Mouse (Mus musculus): ENCODE data around the gene Rev1.

Rev1 gene

DNA sequence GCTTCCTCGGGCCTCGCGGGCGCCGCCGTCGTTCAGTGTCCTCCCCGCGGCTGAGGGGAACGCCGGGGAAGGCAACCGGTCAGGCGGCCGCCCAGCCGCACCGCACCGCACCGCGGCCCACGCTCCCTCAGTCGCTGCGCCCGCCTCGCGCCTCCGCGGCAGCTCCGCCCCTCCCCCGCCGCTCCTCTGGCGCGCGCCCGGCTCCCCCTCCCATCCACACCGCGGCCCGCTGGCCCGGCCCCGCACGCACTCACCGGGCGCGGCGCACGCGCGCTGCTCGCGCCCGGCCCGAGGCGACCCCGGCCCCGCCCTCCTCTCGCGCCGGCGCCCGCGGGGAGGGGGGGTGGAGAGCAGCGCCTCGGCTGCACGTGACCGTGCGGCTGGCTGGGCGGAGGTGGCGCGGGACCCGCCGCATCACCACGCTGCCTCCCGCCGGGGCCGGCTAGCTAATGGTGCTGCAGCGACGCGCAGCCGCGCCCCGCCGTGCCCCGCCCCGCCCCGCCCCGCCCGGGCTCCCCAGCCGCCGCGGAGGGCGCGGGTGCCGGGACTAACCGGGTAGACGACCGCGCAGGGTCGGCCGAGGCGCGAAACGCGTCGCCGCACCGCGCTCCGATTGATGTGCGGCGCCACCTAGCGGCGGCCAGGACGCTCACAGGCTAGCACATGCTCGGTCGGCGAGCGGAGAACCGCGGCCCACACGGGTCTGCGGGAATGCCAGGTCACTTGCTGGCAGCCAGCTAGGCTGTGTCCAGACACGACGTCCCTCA is at the start of gene Rev1:
Gene Rev1 (minus strand): TSS at position 301 of the 767 bp plus-strand sequence.
- DNase-seq (ENCODE audit: low spot score): peak; percentile 94

DNA sequence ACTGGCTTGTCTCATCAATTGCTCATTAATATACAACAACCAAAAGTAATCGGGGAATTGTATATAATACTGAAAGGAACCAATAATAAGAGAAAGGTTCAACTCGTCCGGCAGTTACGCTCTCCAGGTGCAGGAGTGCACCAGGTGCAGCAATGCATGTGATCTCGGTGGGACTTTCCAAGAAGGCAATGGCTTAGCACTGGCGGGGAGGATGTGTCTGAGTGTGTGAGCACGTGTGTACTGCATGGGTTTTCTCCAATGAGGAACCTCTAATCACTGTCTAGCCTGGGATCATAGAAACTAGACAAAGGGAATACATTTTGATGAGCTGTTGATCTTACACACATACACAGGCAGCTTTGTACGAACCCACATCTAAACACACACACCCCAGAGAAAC is 49.3 kb upstream of the Rev1 start:
- DNase-seq (ENCODE audit: low spot score): no peak

DNA sequence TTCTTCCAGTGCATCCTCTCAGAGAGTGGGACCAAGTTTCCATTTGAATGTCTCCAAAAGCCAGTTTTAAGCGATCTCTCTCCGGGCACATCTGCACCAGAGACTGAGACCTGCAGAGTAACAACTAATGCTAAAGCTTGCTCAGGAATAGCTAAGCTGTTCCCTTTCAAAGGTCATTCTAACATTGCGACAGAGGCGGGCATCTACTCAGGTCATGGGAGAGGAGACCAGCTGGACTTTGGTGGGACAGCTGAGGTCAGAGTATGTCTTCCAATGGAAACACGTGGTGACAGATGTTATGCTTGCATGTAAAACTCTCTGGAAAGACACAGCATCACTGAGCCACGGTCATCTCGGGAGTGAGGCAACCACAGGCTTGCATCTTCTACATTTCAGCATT is 46.5 kb upstream of the Rev1 start:
- DNase-seq (ENCODE audit: low spot score): no peak

DNA sequence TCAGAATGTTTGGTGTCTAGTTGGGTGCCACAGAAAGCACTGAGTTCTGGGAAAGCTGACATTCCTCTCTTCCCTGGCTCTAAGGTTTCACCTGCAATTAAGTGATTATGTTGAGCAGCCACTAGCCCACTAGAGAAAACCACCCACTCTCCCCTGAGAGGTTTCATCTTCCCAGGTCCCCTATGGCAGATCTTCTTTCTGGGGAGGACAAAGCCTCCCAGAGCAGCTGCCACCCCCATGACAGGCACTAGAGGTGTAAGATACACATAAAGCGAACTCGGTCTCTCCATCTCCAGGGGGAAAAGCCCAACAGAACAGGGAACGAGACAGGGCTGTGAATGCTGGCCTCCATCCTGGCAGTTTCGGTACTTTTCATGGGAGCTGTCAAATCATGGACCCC is 42.3 kb upstream of the Rev1 start:
- no peak for DNase-seq (ENCODE audit: low spot score)

DNA sequence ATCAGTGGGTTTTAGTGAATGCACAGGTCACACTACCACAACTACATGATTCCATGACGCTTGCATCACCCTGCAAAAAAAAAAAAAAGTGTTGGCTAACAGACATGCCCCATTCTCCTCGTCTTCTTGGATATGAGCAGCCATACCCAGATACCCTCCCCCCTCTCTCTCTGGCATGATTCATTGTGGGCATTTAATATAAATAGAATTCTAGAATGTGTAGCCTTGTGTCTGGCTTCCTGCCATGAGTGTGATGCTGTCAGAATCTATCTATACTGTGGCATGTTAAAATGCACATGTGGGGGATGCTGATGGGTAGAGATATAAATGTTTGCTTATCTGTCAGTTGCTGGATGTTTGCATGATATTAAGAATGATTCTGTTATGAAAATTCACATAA is 36.1 kb upstream of the Rev1 start:
- DNase-seq (ENCODE audit: low spot score): no peak

DNA sequence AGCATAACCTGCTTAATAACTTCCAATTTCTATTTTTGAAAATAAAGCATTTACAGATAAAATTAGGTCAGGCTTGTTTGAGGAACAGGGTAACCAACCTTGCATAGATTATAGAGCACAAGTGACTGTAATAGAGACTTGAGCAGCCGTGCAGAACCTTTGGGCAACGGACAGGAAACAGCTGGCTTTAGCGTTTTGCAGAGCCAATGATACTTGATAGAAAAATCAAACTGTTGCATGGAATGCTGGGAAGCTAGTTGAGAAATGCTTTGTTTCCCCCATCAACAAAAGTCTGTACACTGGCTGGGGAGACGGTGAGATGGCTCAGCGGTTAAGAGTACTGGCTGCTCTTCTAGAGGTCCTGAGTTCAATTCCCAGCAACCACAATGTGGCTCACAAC is 20.5 kb upstream of the Rev1 start:
- DNase-seq (ENCODE audit: low spot score): no peak

DNA sequence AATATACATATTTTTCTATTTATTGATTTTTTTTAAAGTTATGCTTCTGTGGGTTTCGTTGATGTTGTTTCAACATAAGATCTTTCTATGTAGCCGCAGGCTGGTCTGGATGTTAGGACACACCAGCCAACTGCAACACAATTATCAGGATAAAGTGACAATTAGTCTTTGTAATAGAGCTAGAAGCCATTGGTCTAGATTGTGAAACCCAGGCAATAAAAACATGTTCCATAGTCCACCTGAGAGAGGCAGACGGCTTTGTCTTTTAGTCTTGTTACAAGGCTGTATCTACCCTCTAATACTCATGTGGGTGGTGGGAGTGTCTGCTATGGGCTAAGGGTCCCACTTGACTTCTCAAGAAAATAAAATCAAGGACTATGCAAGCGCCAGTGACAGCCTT is 16.4 kb upstream of the Rev1 start:
- no peak for DNase-seq (ENCODE audit: low spot score)

DNA sequence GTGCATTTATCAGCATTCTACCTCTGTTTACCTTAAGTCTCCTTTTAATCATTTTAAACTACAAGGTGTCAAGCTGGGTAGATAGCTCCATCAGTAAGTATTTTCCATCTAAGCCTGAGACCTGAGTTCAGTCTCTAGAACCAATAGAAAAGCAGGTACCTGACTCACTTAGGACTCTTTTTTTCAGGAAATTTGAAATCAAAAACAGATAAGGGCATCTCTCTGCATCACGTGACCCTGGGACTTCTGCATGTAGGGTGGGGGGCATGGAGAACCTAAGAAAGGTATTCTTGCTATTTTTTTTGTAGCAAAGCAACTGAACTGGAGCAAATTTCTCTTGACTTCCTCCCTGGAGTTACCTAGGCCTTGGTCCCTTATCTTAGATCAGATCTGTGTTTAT is 11.8 kb upstream of the Rev1 start:
- DNase-seq (ENCODE audit: low spot score): no peak

DNA sequence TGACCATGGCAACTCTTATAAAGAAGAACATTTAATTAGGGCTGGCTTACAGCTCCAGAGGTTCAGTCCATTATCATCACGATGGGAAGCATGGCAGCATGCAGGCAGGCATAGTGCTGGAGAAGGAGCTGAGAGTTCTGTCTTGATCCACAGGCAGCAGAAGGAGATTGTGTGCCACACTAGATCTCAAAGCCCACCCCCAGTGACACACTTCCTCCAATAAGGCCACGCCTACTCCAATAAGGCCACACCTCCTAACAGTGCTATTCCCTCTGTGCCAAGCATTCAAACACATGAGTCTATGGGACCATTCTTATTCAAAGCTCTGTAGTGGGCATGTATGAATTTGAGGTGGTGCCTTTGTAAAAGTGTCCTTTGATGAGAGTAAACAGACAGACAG is 11.3 kb upstream of the Rev1 start:
- DNase-seq (ENCODE audit: low spot score): no peak

DNA sequence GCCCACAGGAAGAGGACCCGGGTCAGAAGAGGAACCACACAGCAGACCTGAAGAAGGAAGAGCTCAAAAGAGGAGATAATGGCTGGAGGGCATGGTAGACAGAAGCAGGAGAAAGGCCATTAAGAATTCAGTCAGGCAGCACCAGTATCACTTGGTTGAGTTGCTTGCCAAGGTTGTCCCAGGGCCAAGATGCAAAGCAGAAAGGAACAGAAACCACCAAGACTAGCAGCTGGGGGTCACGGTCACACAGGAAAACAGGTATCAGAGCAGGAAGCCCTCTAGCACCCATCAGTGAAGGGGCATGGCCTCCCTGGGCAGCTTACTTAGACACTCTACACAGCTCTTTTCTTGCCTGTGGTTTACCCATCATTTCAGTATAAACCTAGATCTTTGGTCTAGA is 9.8 kb upstream of the Rev1 start:
- no peak for DNase-seq (ENCODE audit: low spot score)

DNA sequence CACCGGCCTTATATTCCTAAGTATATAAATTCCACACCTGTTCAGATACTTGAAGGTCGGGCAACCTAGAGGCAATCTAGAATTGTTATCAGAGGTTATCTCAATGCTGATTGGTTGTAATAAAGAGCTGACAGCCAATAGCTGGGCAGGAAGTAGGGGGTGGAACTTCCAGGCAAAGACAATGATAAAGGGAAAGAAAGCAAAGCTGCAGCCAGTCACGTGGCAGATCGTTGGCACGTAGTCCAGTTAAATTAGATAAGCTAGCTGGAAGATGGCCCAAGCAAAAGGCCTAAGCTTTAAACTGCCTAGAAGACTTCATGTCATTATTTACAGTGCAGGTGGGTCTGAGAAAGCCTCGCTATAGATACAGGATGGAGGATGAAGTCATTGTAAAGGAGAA is 3.3 kb upstream of the Rev1 start:
- peak; percentile 29 for DNase-seq (ENCODE audit: low spot score)

DNA sequence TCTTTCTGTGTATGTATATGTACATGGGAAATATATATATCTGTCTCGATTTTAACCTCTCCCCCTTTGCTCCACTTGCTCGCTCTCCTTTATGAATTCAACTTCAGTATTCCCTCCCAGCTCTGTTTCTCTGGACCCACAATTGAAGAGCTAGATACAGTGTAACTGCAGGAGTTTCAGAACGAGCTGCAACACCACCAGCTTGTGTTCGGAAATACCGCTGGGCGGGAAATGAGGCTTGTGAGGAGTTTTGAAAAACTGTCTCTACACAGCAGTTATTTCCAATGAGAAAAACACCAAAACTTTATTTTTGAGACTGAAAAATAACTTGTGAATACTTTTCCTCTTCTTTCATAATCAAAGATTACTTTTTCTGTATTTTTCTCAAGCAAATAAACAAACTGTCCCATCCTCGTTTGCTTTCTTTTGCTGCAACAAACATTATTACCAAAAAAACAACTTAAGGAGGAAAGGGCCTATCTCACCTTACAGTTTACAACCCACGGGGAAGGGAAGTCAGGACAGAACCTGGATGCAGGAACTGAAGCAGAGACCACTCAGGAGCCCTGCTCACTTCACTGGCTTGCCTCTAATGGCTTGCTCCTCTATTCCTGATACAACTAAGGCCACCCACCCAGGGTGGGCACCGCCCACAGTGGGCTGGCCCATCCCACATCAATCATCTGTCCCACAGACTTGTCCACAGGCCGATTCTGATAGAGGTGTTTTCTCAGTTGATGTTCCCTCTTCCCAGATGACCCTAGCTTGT is 1.3 kb upstream of the Rev1 start:
- peak; percentile 53 for DNase-seq (ENCODE audit: low spot score)

DNA sequence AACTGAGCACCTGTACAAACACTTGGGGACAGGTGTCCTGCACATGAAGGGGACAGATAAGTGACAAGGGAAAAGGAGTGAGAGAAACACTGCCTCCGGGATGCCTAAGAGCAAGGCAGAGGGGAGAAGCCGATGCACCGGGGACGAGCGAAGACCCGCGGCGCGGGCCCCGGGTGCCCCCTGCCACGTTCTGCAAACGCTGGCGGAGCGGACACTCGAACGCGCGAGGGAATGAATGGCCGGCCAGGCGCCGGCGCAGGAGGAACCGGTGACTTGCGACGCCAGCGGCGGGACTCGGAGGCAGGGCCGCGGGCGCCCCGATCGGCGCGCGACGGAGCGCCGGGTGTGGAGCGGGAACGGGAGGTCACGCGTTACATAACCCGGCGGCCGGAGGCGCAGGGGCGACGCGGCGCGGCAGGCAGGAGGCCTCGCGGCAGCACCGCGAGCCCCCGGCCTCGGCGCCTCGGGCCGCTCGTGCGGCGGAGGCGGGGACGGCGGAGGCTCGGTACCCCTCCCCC is 623 bp downstream of the Rev1 start:
- peak; percentile 66 for DNase-seq (ENCODE audit: low spot score)

DNA sequence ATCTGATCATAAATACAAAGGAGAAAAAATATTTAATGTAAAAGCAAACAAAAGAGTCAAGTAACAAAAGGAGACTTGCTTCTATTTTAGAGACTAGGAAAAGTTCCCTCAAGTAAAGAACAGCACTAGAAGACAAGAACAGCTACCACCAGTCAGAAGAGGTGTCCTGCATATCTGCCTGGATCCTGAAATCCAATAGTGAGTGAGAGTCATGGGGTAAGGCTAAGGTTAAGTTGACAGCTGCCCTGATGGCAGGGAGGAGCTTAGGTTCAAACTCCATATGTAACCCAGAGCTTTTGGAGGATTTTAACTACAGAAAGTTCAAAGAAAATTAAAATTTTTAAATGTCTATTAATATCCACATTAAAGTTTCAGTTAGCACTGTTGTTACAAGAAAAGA is 2.6 kb downstream of the Rev1 start:
- no peak for DNase-seq (ENCODE audit: low spot score)

DNA sequence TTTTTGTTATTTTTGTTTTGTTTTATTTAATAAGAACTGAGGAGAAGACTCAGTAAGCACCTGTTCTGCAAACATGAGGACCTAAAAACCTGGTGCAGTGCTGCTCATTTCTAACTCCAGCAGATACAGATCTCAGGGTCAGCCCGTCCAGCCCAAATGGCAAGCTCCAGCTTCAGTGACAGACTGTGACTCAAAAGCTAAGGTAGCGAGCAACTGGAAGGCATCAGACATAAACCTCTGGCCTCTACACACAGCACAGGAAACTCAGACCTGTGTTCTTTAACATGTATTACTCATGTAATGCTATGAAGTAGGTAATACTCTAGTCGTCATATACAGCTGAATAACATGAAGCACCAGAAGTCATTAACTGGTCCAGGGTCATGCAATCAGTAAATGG is 3.2 kb downstream of the Rev1 start:
- DNase-seq (ENCODE audit: low spot score): no peak

DNA sequence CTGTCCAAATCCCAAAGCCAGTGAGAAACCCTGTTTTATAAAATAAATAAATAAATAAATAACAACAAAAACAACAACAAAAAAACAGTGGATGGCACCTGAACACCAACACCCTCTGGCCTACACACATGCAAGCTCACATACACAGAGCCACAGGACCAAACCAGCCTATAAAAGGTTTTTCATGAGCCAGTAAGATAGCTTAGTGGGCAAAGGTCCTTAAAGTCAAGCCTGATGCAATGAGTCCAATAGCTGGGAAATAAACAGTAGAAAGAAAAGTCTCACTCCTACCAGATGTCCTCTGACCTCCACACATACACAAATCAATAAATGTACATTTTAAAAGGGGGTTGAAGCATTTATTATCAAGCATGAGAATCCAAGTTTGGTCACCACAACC is 5.3 kb downstream of the Rev1 start:
- DNase-seq (ENCODE audit: low spot score): no peak

DNA sequence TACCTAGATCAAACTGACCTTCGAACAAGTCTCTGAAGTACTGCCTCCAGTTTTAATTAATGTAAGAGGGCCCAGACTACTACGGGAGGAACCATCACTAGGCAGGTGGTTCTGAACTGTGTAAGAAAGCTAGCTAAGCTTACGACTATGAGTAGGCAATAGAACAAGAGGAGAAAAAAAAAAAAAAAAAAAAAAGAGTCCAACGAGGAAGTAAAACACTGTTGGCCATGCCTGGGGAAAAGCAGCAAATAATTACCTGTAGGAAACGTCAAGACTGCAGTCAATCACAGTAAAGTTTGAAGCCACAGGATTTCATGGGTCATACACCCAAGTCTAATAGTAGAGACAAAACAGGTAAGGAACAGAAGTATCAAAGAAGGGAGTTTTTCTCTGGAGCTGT is 8.7 kb downstream of the Rev1 start:
- DNase-seq (ENCODE audit: low spot score): no peak

DNA sequence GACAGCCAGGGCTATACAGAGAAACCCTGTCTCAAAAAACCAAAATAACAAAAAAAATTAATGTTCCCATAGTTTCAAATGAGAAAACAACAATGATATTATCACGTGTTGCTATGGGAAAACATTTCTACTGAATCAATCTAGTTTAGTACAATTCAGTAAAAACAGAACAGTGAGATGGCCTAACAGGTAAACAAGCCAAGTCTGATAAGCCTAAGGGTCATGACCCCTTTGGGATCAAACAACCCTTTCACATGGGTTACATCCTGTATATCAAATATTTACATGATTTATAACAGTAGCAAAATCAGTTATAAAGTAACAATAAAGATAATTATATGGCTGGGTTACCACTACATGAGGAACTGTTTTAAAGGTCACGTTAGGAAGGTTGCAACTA is 11.0 kb downstream of the Rev1 start:
- DNase-seq (ENCODE audit: low spot score): no peak

DNA sequence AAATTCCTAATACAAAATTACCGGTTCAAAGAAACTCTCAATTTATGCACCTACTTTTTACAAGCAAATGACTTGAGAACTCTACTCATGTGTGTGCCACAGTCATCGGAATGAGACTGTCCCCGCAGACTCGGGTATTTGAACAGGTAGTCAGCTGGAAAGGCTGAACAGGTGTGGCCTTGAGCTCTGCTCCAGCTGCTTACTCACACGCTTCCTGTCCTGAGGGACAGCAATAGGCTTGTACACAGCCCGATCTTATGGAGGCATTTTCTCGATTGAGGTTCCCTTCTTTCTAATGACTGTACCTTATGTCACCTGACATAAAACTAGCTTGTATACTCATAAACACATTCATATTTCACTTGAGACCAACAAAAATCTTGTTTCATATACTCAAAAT is 19.8 kb downstream of the Rev1 start:
- DNase-seq (ENCODE audit: low spot score): no peak

DNA sequence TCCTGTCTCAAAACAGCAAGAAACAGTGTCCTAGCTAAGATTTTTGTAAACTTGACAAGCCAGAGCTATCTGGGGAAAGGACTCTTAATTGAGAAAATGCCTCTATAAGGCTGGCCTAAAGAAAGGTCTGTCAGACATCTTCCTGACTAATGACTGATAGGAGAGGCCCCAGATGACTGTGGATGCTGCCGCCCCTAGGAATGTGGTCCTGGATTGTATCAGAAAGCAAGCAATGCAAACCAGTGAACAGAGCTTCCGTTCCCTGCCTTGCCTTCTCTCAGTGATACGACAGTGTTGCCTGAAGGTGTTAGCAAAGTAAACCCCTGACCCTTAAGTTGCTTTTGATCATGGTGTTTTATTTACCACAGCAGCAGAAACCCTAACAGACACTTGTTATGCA is 25.8 kb downstream of the Rev1 start:
- no peak for DNase-seq (ENCODE audit: low spot score)

DNA sequence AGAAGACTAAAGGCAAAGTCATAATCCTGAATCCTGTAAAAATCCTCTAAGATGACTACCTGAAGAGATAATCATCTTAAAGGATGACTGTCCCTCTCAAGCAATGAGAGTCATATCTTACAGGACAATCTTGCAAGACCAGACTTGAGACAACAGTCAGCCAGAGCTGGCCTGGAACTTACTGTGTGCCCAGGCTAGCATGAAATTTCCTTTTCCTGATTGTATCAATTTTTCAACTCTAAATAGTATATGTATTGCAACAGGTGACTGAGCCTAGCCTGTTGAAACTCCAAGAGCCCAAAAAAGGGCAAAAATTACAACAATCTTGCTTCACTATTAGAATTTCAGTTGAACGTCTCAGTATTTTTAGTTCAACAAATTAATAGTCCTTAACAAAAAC is 26.4 kb downstream of the Rev1 start:
- no peak for DNase-seq (ENCODE audit: low spot score)

DNA sequence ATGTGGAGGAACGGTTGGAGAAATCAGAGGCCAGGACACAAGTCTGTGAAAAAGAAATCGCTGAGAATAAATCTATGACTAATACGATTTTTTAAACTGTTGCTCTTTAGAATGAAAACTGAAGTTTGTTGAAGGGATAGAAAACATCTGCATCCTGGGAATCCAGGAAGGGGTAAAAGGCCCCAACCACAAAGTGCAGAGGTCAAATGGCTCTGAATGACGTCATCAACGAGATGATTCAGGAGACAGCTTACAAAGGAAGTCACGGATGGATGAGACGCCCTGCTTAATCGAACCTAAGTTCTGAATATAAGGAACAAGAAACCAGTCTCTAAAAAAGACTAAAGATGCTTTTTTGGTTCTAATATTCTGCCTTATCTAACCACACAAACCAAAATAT is 48.3 kb downstream of the Rev1 start:
- DNase-seq (ENCODE audit: low spot score): no peak

DNA sequence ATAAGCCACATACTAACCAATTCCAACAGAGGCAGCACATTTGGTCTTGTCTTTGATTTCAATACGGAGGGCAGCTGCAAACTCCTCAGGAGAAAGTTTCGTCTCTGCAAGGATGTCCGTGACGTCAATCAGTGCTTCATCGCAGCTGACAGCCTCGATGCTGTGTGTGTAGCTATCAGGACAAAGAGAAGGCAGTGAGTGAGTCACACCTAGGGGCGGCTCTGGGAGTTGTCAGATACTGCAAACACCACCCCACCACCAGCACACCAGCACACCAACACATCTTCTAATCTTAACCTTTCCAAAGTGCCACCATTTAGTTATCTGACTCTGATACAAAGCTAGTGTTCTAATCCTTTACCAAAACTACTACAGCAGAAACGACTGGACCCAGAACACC is 58.3 kb downstream of the Rev1 start:
- no peak for DNase-seq (ENCODE audit: low spot score)

DNA sequence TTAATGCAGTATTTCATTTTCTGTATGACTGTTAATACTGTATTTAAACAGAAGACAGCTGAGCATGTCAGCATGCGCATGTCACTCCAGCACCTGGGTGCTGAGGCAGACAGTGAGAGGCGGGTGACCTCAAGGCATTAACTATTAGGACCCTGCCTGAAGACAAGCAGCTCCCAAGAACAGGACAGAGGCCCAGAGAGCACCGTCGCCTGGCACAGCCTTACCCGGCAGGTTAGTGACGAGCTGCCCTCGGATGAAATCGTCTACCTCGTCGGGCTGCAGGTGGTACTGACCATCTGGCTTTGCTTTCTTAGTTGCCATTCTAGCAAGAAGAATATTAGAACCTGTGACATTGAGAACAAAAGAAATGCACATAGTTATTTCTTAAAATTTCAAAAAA is 62.3 kb downstream of the Rev1 start:
- DNase-seq (ENCODE audit: low spot score): no peak

Data from testis, postnatal 14 days (tissue).